Mouse (Mus musculus) midbrain, embryonic 15.5 days (tissue): ENCODE results near the gene Rubcnl. TPM values are rescaled to one million over a fixed set of nuclear protein-coding genes. Genes with fewer than 3 reads are reported as not detected.

Source experiments
- polyA plus RNA-seq: library from polyadenylated mRNA; unstranded; fragments of >200 nt; fragmentation: Nextera tagmentation; extraction: Ambion mirVana; gene quantifications from 2 replicates; pipeline ENCODE4 v1.2.1, GENCODE M21; 2015

The Rubcnl gene
- polyA plus RNA-seq, 1 experiment from 2014 or later = 0.06 TPM

Other genes starting within 250 kb of the Rubcnl start
- 15.2 and 25.4 TPM in 2 replicates for gene Lrch1, start 68.2 kb upstream of the Rubcnl start, polyA plus RNA-seq
- 0.06 TPM in 2 replicates for gene Lrrc63, start 114.9 kb downstream of the Rubcnl start, polyA plus RNA-seq
- 12.0 and 12.9 TPM in 2 replicates for gene Lcp1, start 115.1 kb downstream of the Rubcnl start, polyA plus RNA-seq
- gene Cpb2, start 226.3 kb downstream of the Rubcnl start, polyA plus RNA-seq = 0.11 TPM in 1 of 2 replicates, not detected in the other